Comparison of ENCODE assay signal across 9 mouse cellular contexts in the genomic region with DNA sequence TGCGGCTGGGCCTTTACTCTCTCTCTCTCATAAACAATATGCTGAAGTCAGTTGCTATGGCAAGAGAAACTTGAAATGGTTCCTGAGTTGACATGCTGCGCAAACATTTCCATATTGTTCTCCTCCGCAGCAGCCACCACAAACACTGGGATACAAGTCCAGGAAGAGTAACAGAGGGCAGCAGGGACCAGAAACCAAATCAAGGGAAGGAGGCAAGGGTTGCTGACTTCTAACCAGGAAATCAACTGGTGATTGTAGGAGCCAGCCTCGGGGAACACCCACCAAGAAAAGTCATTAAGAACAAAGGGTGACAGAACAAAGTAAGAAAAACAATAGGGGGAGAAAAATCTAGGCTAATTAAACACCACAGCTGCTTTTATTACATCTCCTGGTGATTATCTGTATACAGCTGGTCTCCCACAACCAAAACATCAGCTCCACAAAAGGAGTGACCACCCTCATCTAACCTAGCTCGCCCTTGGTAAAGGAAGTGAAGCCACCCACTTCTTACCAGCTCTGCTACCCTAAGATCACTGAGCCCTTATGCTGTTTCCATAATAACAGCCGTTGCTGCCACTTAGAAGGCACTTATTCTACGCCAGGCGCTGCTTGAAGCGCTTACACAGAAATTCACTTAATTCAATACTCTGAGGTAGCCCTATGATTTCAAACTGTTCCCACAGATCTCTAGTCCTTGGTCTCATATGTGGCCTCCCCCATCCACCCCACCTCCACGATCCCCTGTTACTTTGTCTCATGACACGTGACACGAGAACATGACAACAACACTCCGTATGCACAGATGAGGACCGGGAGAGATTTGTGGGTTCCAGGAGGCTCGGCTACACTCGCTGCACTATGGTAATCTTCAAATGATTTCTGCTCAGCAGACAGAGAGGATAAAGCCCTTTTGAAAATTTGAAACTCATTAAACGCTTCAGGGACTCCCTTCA. TPM values are rescaled to one million over a fixed set of nuclear protein-coding genes. Genes with fewer than 3 reads are reported as not detected.
DNase-seq lines count a peak whose midpoint lies in the region; ATAC-seq lines count a peak whose summit lies in the region.
"Had no signal": no experiment of that assay in that cellular context is flagged by ENCODE, and none has a peak within 500 bp of the region (broad histone marks: within the 10 kb centered on the region; RNA-seq: fewer than 3 reads in every experiment).

No protein-coding gene starts in this region.

- no peak for ATAC-seq in heart, embryonic 13.5 days (ENCODE audit: extremely low read depth, insufficient number of reproducible peaks, low FRiP score, low TSS enrichment)
- no peak for ATAC-seq in embryonic facial prominence, embryonic 12.5 days (ENCODE audit: insufficient number of reproducible peaks, insufficient read depth, low FRiP score, low TSS enrichment)
- ATAC-seq in intestine, embryonic 16.5 days: no peak
- ATAC-seq in midbrain, embryonic 16.5 days: peak; percentile 31
- ATAC-seq in megakaryocyte-erythroid progenitor cell, adult 5-6 weeks (replicated peaks; ENCODE audit: low FRiP score, low TSS enrichment, poor library complexity, severe bottlenecking): no peak

- no peaks in the 10 kb centered on the region for H3K9me3 ChIP-seq in heart, embryonic 13.5 days
- no peaks in the 10 kb centered on the region for H3K9me3 ChIP-seq in embryonic facial prominence, embryonic 12.5 days
- no peaks in the 10 kb centered on the region for H3K9me3 ChIP-seq in intestine, embryonic 16.5 days (ENCODE audit: control insufficient read depth, low read length)
- no peaks in the 10 kb centered on the region for H3K9me3 ChIP-seq in midbrain, embryonic 16.5 days (replicated peaks; ENCODE audit: control insufficient read depth, low read length, poor library complexity, severe bottlenecking)
- H3K9me3 ChIP-seq: G1E had no signal

- no peaks in the 10 kb centered on the region for H3K36me3 ChIP-seq in heart, embryonic 13.5 days
- no peaks in the 10 kb centered on the region for H3K36me3 ChIP-seq in embryonic facial prominence, embryonic 12.5 days
- H3K36me3 ChIP-seq in intestine, embryonic 16.5 days (ENCODE audit: control insufficient read depth, insufficient read depth, low read length): no peaks in the 10 kb centered on the region
- H3K36me3 ChIP-seq in midbrain, embryonic 16.5 days (ENCODE audit: control insufficient read depth, insufficient read depth, low read length): no peaks in the 10 kb centered on the region
- H3K36me3 ChIP-seq: G1E had no signal

- H3K27ac ChIP-seq in heart, embryonic 13.5 days (replicated peaks): peak overlapping the region; percentile 72
- peak overlapping the region; percentile 61; the same call in 1 of the 2 replicates for H3K27ac ChIP-seq in embryonic facial prominence, embryonic 12.5 days
- H3K27ac ChIP-seq in intestine, embryonic 16.5 days (ENCODE audit: low read length): peak overlapping the region; percentile 4; the same call in 1 of the 2 replicates
- peak overlapping the region; percentile 84 for H3K27ac ChIP-seq in midbrain, embryonic 16.5 days (ENCODE audit: low read length)

- DNase-seq in heart, adult 8-10 months (ENCODE audit: low spot score): no peak
- DNase-seq in layer of hippocampus, adult 9-10 months (ENCODE audit: low spot score): no peak
- no peak for DNase-seq in left cerebral cortex, adult 11 months (ENCODE audit: low spot score)

- no peaks in the 10 kb centered on the region for H3K27me3 ChIP-seq in heart, embryonic 13.5 days (replicated peaks)
- no peaks in the 10 kb centered on the region for H3K27me3 ChIP-seq in embryonic facial prominence, embryonic 12.5 days
- no peaks in the 10 kb centered on the region for H3K27me3 ChIP-seq in intestine, embryonic 16.5 days (replicated peaks; ENCODE audit: control insufficient read depth, insufficient read depth, low read length)
- H3K27me3 ChIP-seq in midbrain, embryonic 16.5 days (ENCODE audit: control insufficient read depth, insufficient read depth, low read depth, low read length): no peaks in the 10 kb centered on the region

- 52% methylated on average over 17 of the region's 17 CpGs for WGBS in heart, embryonic 13.5 days
- WGBS in embryonic facial prominence, embryonic 12.5 days: 39% methylated on average over 17 of the region's 17 CpGs
- WGBS in intestine, embryonic 16.5 days: 44% methylated on average over 17 of the region's 17 CpGs
- WGBS in midbrain, embryonic 16.5 days: 15% methylated on average over 17 of the region's 17 CpGs

- H3K4me2 ChIP-seq in heart, embryonic 13.5 days: peak overlapping the region; percentile 80
- H3K4me2 ChIP-seq in embryonic facial prominence, embryonic 12.5 days (replicated peaks): peak overlapping the region; percentile 88
- peak overlapping the region; percentile 83 for H3K4me2 ChIP-seq in intestine, embryonic 16.5 days (ENCODE audit: low read depth, low read length)
- peak overlapping the region; percentile 85 for H3K4me2 ChIP-seq in midbrain, embryonic 16.5 days (ENCODE audit: low read length)

- H3K4me1 ChIP-seq in heart, embryonic 13.5 days: peaks cover 32% of the 10 kb centered on the region
- peaks cover 26% of the 10 kb centered on the region for H3K4me1 ChIP-seq in embryonic facial prominence, embryonic 12.5 days
- H3K4me1 ChIP-seq in intestine, embryonic 16.5 days (ENCODE audit: control insufficient read depth, insufficient read depth, low read length): peaks cover 20% of the 10 kb centered on the region
- H3K4me1 ChIP-seq in midbrain, embryonic 16.5 days (ENCODE audit: control insufficient read depth, insufficient read depth, low read length): peaks cover 16% of the 10 kb centered on the region

- H3K9ac ChIP-seq in heart, embryonic 13.5 days: peak overlapping the region; percentile 92
- H3K9ac ChIP-seq in embryonic facial prominence, embryonic 12.5 days: peak overlapping the region; percentile 91; the same call in 1 of the 2 replicates
- H3K9ac ChIP-seq in intestine, embryonic 16.5 days (ENCODE audit: low read depth, low read length): peak overlapping the region; percentile 92; the same call in 1 of the 2 replicates
- H3K9ac ChIP-seq in midbrain, embryonic 16.5 days (ENCODE audit: low read depth, low read length): peak overlapping the region; percentile 89

- peak overlapping the region; percentile 89 for H3K4me3 ChIP-seq in heart, embryonic 13.5 days
- H3K4me3 ChIP-seq in embryonic facial prominence, embryonic 12.5 days: peak overlapping the region; percentile 79
- peak overlapping the region; percentile 84 for H3K4me3 ChIP-seq in intestine, embryonic 16.5 days (ENCODE audit: low read length)
- H3K4me3 ChIP-seq in midbrain, embryonic 16.5 days (ENCODE audit: low read depth, low read length): peak overlapping the region; percentile 71

RNA-seq across cellular contexts. Expression of a gene that starts 1.1 kb away (rescaled TPM):
- polyA plus RNA-seq in heart, embryonic 13.5 days (2015; fragmentation: Nextera tagmentation; extraction: Ambion mirVana): 21.8 and 22.3 TPM in 2 replicates
- total RNA-seq in heart, adult 8-10 months (2022): 10 to 100 TPM; 13.0 to 15.3 (median 13.5) TPM
- 38.3 and 41.8 TPM in 2 replicates for polyA plus RNA-seq in embryonic facial prominence, embryonic 12.5 days (2016; fragmentation: Nextera tagmentation; extraction: Ambion mirVana)
- polyA plus RNA-seq in intestine, embryonic 16.5 days (2015; fragmentation: Nextera tagmentation; extraction: Ambion mirVana): 17.5 and 18.5 TPM in 2 replicates
- polyA plus RNA-seq in midbrain, embryonic 16.5 days (2015; fragmentation: Nextera tagmentation; extraction: Ambion mirVana): 33.6 and 38.4 TPM in 2 replicates
- 8.4 and 12.8 TPM in 2 replicates for total RNA-seq in megakaryocyte-erythroid progenitor cell, adult 5-6 weeks (2014; fragmentation: Nextera tagmentation)
- total RNA-seq in megakaryocyte-erythroid progenitor cell, adult 5-6 weeks (2017): 2.2 and 3.8 TPM in 2 replicates

RNA-seq across cellular contexts. Expression of a gene that starts 22.9 kb away (rescaled TPM):
- 1.2 and 1.5 TPM in 2 replicates for polyA plus RNA-seq in heart, embryonic 13.5 days (2015; fragmentation: Nextera tagmentation; extraction: Ambion mirVana)
- total RNA-seq in heart, adult 8-10 months (2022): under 1 TPM in 1 of 4 experiments, not detected in 3; 0.22 TPM
- polyA plus RNA-seq in embryonic facial prominence, embryonic 12.5 days (2016; fragmentation: Nextera tagmentation; extraction: Ambion mirVana): 6.1 and 6.6 TPM in 2 replicates
- polyA plus RNA-seq in intestine, embryonic 16.5 days (2015; fragmentation: Nextera tagmentation; extraction: Ambion mirVana): 1.9 and 2.3 TPM in 2 replicates
- polyA plus RNA-seq in midbrain, embryonic 16.5 days (2015; fragmentation: Nextera tagmentation; extraction: Ambion mirVana): 2.7 and 3.6 TPM in 2 replicates
- 0.20 TPM in 1 of 2 replicates, not detected in the other for total RNA-seq in megakaryocyte-erythroid progenitor cell, adult 5-6 weeks (2014; fragmentation: Nextera tagmentation)
- total RNA-seq in megakaryocyte-erythroid progenitor cell, adult 5-6 weeks (2017): 0.19 TPM in 1 of 2 replicates, not detected in the other
- total RNA-seq: G1E had no signal
- polyA plus RNA-seq: G1E had no signal

RNA-seq across cellular contexts. Expression of a gene that starts 24.3 kb away (rescaled TPM):
- polyA plus RNA-seq in heart, embryonic 13.5 days (2015; fragmentation: Nextera tagmentation; extraction: Ambion mirVana): 12.3 TPM in 2 replicates
- total RNA-seq in heart, adult 8-10 months (2022): 10 to 100 TPM; 25.8 to 42.5 (median 34.9) TPM
- polyA plus RNA-seq in embryonic facial prominence, embryonic 12.5 days (2016; fragmentation: Nextera tagmentation; extraction: Ambion mirVana): 44.6 and 51.1 TPM in 2 replicates
- 41.9 and 42.3 TPM in 2 replicates for polyA plus RNA-seq in intestine, embryonic 16.5 days (2015; fragmentation: Nextera tagmentation; extraction: Ambion mirVana)
- polyA plus RNA-seq in midbrain, embryonic 16.5 days (2015; fragmentation: Nextera tagmentation; extraction: Ambion mirVana): 153 and 159 TPM in 2 replicates
- total RNA-seq in megakaryocyte-erythroid progenitor cell, adult 5-6 weeks (2014; fragmentation: Nextera tagmentation): 0.45 and 1.4 TPM in 2 replicates
- 1.3 TPM in 1 of 2 replicates, not detected in the other for total RNA-seq in megakaryocyte-erythroid progenitor cell, adult 5-6 weeks (2017)
- total RNA-seq: G1E had no signal
- polyA plus RNA-seq: G1E had no signal

Comparison
In these comparisons a context has a peak if more than half of its experiments do, and no peak if none do; other contexts are left out.
1. H3K27ac ChIP-seq: peak in every context shown above with its lines; median percentile 84 in midbrain, embryonic 16.5 days; 72 in heart, embryonic 13.5 days; 61 in embryonic facial prominence, embryonic 12.5 days; 4 in intestine, embryonic 16.5 days.